Mouse (Mus musculus): ENCODE data around the gene Lyz2.
"Not testable (repeated sequence)": the region's sequence is repeated elsewhere in the genome, so short reads cannot be mapped to it uniquely, and the experiment has no call there.

Gene Lyz2

DNA sequence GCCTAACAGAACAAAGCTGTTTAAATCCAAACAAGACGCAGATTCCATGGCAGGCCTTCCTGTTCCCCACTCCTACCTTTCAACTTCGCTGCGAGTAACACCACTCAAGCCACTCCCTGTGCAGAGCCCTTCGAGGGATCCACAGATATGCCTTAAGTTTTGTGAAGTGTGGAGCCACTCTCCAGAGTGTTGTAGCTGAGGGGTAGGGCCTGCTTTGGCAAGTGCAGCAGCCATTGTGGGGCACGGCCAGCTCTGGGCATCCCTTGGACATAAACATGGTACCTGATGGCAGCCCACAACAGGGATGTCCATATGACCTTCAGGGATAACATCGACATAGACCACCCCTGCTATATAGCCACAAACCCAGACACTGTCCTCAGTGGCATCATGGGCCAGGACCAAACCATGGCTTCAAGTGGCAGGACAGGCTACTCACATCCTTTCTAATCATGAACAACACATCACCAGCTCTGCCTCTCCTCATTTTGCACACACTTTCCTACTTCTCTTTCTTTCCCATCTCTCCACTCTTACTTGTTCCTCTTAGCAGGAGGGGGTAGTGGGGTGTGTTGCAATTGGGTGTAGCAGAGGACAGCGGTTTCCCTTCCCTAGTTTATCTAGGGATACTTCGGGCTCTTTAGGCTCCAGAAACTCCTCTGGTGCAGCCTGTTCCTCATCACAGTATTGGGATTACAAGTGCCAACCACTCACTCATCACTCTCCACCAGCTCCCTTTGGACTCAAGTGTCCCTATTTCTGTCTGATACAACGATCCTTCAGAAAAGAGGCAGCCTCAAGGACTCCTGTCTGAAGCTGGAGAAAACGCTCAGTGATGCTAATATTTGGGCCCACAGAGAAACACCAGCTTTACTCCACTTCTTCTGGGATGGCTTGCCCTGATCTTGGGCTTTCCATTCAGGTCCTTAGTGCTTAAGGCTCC, 2.7 kb upstream of the Lyz2 start:
- in situ Hi-C loops (cut with MboI, MseI), result no loop called here

DNA sequence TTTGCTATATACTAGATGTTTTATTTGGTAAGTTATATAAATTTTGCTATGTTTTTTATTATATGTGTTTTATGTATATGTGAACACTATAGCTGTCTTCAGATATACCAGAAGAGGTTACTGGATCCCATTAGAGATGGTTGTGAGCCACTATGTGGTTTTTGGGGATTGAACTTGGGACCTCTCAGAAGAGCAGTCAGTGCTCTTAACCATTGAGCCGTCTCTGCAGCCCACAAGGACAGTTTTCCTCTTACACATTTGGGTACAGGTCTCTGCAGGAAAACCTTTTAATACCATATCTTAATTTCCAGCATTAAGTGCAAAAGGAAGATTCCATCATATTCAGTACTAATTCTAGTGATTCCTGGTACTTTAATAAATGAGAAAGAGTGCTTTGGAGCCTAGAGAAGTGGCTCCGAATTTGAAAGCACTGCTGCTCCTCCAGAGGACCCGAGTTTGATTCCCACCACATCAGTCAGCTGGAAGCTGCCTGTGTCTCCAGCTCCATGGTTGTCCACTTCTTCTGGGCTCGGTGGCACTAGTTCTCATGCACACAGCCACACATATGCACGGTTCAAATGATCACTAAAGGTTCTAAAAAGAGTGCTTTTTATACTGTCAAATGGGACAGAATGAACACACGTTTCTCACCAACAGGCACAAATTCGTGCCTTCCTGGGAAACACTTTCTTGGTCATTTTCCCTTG, 1.9 kb upstream of the Lyz2 start:
- in situ Hi-C loops (cut with MboI, MseI), result no loop called here

DNA sequence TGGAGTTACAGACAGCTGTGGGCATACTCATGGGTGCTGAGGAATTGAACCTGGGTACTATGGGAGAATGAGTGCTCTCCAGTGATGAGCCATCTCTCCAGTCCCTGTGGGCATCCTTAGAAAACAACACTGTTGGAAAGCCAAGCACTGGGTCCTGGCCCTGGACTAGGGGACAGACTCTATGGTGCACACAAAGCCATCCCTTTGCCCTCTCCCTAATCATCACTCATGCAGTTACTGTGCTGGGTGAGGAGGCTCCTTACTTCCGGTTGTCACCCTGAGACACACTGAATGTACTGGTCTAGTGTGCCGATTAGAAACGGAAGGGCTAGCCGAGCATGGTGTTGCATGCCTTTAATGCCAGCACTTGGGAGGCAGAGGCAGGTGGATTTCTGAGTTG, 1.1 kb upstream of the Lyz2 start:
- in situ Hi-C loops (cut with MboI, MseI), result not testable (repeated sequence)

DNA sequence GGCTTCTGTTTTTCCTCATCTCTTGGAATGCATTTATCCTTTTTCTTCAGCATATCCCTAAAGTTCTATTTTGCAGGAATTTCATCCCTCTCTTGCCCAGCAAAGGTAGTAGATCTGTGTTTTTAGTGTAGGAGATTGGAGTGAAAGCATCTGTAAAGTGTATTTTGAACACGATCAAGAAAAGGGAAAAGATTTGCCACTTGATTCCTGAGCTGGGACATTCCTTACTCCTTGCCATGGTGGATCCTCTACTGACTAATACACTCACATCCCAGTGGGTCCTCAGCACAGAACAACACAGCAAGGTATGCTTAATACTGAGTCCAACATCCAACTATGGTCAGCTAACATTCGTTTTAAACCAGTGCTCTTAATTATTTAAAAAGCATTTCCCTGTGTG, 430 bp upstream of the Lyz2 start:
- in situ Hi-C loops (cut with MboI, MseI), result no loop called here

DNA sequence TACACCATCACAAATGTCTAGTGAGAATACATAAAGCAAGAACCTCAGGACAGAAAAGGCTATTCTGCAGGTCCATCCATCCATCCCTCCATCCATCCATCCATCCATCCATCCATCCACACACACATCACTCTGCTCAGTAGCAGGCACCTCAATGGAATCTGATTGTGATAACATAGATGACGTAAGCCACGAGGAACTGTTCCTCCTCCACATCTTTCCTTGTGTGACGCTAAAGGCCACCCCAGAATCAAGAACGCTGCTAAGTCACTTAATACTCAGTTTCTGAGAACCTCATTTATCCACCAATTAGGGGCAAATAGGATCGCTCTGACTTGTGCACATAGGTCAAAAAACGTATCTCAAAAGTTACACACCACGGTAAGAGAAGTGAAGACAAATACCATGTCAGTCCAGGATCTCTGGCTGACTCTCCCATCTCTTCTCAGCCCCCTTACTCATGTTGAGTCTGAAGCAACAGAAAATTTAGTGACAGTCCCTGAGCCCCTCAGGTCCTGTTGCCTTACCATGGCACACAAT, 670 bp downstream of the Lyz2 start:
- in situ Hi-C loops (cut with MboI, MseI), result no loop called here

DNA sequence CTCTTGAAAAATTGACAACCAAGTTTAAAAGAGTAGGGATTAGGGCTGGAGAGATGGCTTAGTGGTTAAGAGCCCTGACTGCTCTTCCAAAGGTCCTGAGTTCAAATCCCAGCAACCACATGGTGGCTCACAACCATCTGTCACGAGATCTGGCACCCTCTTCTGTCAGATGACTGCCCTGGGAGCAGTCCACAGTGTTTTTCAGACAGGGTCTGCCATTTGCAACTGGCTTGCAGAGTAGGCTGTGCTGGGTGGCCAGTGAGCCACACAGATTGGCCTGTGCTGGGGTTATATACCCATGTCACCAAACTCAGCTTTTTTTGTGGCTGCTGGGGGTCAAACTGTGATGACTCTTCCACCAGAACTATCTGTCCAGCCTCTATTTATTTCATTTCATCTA, 2.1 kb downstream of the Lyz2 start:
- in situ Hi-C loops (cut with MboI, MseI), result no loop called here

DNA sequence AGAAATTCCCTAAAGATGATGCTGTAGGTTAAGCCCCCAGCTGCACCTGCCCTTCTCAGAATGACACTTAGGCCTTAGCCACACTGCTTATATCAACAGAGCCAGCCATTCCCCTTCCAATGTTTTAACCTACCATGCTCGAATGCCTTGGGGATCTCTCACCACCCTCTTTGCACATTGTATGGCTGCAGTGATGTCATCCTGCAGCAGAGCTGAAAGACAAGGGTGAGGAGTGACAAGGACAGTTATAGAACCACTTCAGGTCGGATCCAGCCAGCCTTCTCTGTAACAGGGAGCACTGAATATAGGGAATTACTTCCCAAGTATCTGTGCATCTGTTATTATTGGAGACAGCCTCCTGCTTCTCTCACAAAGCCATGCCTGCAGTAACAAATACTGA, 3.6 kb downstream of the Lyz2 start:
- in situ Hi-C loops (cut with MboI, MseI), result not testable (repeated sequence)

DNA sequence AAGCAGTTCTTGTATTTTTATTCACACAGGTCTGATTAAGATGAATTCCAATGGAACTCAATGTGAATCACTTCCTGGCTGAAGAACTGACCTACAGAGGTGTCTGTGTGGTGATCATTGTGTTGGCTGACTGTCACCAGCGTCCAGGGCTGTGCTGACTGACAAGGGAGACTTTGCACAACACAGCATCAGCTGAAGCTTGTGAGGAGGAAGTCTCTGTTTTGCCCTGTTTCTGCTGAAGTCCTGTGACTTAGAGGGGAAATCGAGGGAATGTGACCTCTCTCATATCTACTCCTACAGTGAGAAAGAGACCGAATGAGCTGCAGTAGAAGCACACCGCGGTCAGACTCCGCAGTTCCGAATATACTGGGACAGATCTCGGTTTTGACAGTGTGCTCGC, 4.3 kb downstream of the Lyz2 start:
- in situ Hi-C loops (cut with MboI, MseI), result not testable (repeated sequence)

DNA sequence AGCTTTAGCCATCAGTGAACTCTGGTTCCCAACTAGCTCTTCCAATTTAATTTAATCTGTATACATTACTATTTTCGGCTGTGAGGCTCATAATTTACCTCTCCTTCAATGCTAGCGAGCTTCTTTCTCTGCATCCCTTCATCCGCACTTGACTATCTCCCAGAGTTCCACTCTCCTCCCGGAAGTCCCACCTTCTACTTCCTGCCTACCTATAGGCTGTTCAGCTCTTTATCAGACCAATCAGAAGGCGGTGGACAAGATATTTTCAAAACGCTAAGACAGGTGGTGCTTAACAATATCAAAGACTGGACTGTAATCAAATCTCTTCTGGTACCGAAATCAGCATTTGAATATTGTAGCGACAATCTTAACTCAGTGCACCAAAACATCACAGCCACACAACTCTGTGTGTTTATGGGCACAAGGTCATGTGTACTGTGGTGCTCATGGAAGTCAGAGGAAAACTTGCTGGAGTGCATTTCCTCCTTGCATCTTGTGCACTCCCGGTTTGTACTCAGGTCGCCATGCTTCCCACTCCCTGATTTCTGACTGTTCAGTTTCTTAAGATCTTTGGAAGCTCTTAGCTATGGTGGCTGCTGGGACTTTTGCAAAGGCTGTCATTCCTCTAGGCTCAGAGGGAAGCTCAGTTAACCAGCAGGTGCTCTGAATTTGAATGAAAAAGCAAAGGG, 6.3 kb downstream of the Lyz2 start:
- in situ Hi-C loops (cut with MboI, MseI), result no loop called here

DNA sequence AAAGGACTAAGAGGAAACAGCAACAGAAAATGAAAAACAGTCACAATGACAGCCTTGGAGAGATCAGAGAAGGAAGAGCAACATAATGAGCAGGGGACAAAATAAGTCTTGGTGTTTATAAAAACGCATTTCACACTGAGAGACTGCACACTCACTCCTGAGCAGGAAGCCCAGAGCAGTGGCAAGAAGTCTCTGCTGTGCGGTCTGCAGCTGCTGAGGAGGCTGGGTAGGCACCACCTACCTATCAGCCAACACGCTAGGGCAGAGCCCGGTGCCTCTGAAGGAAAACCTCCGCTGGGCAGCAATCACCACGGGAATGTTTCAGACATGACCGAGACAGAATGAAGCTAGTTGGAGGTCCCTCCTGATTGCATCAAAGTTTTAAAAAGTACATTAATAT, 7.5 kb downstream of the Lyz2 start:
- in situ Hi-C loops (cut with MboI, MseI), result not testable (repeated sequence)

DNA sequence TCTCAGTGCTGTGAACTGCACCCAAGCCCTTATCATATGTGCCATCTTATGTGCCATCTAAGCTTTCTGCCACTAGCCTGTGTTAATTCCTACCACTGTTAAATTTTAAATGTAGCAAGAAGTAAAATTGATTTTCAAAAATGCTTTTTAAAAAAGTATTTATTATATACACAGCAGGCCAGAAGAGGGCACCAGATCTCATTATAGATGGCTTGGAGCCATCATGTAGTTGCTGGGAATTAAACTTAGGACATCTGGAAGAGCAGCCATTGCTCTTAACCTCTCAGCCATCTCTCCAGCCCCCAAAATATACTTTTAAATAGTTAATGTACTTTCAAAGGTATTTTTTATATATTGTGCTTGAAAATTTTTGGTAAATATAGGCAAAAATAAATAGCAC, 10.1 kb downstream of the Lyz2 start:
- in situ Hi-C loops (cut with MboI, MseI), result no loop called here

DNA sequence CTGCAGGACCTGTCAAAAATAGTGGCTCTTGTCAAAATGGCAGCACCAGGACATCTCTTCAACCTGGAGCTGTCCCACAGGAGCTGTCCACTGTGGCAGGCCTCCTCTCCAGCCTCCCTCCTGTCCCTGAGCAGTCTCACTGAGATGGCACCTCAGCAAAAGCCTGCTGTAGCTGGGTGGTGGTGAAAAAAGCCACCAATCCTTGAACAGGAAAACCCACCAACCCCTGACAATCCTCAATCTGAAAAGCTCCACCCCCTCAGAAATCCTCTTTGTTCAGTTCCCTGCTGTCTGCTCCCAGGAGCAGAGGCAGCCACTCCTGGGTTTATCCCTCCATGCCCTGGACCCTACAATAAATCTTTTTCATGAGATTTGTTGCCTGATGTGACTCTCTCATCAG, 22.3 kb downstream of the Lyz2 start:
- in situ Hi-C loops (cut with MboI, MseI), result no loop called here

DNA sequence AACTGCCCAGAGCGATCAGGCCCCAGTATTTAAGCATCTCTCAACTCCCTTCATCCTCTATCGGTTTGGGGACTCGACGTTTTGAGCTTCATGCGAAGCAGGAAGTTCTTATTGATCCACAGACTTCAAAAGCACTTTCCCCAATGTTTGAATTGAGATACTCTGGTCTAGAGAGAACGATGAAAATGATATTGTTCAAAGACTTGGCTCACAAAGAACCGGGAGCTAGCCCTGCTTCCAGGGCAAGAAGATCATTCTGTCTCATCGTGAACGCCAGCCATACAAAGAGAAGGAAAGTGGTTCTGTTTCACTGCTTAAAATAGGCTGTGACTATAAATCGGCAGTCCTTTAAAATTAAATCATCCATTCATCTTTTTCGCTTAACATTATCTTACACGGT, 43.5 kb downstream of the Lyz2 start, which contains the start of gene 9530003J23Rik:
Gene 9530003J23Rik, minus strand, starts transcription at position 101 of the 400 bp plus-strand sequence.
- in situ Hi-C loops (cut with MboI, MseI), result no loop called here

DNA sequence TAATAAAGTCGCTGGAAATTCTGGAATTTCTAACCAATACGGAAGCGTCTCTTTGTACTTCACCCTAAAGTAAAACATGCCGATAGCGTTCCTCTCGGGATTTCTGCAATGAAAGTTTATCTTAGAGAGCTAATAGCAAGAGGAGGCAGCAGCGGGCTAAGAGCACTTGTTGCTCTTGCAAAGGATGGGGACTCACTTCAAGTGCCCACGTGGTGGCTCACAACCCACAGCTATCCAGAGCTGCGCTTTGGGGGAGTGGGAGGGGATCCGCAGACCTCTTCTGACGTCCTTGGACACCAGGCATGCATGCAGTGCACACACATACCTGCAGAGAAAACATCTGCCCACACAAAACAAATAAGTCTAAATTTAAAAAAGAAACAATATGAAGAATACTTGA, 46.3 kb downstream of the Lyz2 start:
- in situ Hi-C loops (cut with MboI, MseI), result no loop called here

DNA sequence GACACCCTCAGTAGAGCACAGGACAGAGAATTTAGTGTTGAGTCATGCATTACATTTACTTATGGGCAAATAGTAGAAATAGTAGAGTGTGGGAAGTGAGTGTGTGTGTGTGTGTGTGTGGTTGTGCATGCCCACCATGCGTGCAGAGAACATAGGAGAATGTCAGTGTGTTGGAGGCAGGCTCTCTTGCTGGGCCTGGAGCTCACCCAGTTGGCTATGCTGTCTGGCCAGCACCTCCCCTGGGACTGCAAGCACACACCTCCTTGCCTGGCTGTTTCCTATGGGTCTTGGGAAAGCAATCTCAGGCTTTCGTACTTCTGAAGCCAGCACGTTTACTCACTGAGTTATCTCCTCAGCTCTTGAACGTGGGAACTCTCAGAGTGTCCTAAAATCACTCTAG, 47.3 kb downstream of the Lyz2 start:
- in situ Hi-C loops (cut with MboI, MseI), result no loop called here

DNA sequence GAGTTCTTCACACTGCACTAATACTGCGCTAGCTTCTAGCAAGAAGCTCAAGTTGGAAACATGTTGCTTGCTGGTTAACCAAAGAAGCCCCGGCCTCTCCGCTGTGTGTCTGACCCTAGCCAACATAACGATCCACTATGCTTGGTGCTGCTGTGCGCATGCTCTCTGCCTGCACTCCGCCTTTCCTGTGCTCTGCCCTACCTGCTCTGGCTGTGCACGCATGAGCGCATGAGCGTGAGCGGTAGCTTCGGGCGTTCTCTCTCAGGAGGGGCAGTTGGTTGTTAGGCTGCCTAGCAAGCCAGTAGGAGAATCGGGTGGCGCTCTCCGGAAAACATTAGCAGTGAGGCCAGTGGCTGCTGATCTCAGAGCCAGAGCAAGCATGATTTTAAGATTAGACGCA, 52.3 kb downstream of the Lyz2 start:
- in situ Hi-C loops (cut with MboI, MseI), result no loop called here
